Mouse (Mus musculus) small intestine, adult 2 months (tissue): ENCODE measurements at regions not wholly inside any gene's neighbourhood (a gene's known extent, or its start where the extent isn't known, plus 50 kb on each side); places are given as distances from the start of the nearest gene placed in this dataset.

Source experiments
- H3K27ac ChIP-seq: fragments of 200-500 bp; 2 replicates; pipeline ENCODE4 v1.5.1; 2012; ENCODE audit warnings: low read depth, low read length, control low read depth, inconsistent platforms; ENCODE audit not compliant: insufficient read depth
- H3K27me3 ChIP-seq: fragments of 200-500 bp; 2 replicates; pipeline ENCODE4 v1.6.1; 2012; ENCODE audit warnings: mild to moderate bottlenecking, moderate library complexity, low read length, inconsistent platforms; ENCODE audit not compliant: control insufficient read depth, insufficient read depth
- H3K36me3 ChIP-seq: fragments of 200-500 bp; 2 replicates; pipeline ENCODE4 v1.6.1; 2012; ENCODE audit warnings: mild to moderate bottlenecking, low read length, control low read depth, inconsistent platforms; ENCODE audit not compliant: control insufficient read depth, insufficient read depth
- H3K4me1 ChIP-seq: fragments of 200-500 bp; 2 replicates; pipeline ENCODE4 v1.6.1; 2012; ENCODE audit warnings: low read length, inconsistent platforms, mixed read lengths; ENCODE audit not compliant: control insufficient read depth, insufficient read depth, insufficient read length
- H3K4me3 ChIP-seq: fragments of 200-500 bp; 2 replicates; pipeline ENCODE4 v1.5.1; 2012; ENCODE audit warnings: low read depth, mild to moderate bottlenecking, control low read depth, inconsistent platforms, low read length, moderate library complexity
- CTCF ChIP-seq: fragments of 200-500 bp; IDR thresholded peaks from 2 replicates; pipeline ENCODE4 v1.5.1; 2012; ENCODE audit warnings: low read depth, mild to moderate bottlenecking, control low read depth, inconsistent platforms, low read length, moderate library complexity, mixed read lengths; ENCODE audit not compliant: insufficient replicate concordance, insufficient read length; ENCODE audit errors: extremely low read depth
- POLR2A ChIP-seq: fragments of 200-500 bp; IDR thresholded peaks from 2 replicates; pipeline ENCODE4 v1.6.1; 2012; ENCODE audit warnings: low read depth, mild to moderate bottlenecking, control low read depth, inconsistent platforms, low read length, moderate library complexity
- WGBS: fragments of 180-500 bp; shearing (Covaris S2); methylation state at CpG from one replicate; pipeline ENCODE4 v1.1.7; 2018; 5-methylcytosine and 5-hydroxymethylcytosine counted together

GRCm38 (mm10) chr14:105804761-105805160 lies 91.9 kb downstream of the Spry2 start:
- Histone ChIP-seq H3K27me3 (no peaks in the 10 kb centered on the region), H3K27ac (no peak overlapping the region), H3K36me3 (no peaks in the 10 kb centered on the region), H3K4me3 (no peak overlapping the region), H3K4me1 (no peaks in the 10 kb centered on the region; the same call in 1 of the 2 replicates)
- WGBS: 73% methylated on average over 5 of the region's 5 CpGs
- TF ChIP-seq POLR2A: no peak
- TF ChIP-seq CTCF: no peak

- Histone ChIP-seq H3K27ac (no peak overlapping the region), H3K27me3 (no peaks in the 10 kb centered on the region), H3K4me3 (peak overlapping the region; percentile 29), H3K36me3 (no peaks in the 10 kb centered on the region), H3K4me1 (no peaks in the 10 kb centered on the region; the same call in 1 of the 2 replicates)
- TF ChIP-seq POLR2A (no peak), CTCF (no peak)
- 25% methylated on average over 7 of the region's 7 CpGs for WGBS
Measured at GRCm38 (mm10) chr14:105803281-105803680, 93.3 kb downstream of the Spry2 start.

- Histone ChIP-seq H3K36me3 (no peaks in the 10 kb centered on the region), H3K27me3 (no peaks in the 10 kb centered on the region), H3K4me1 (no peaks in the 10 kb centered on the region; the same call in 1 of the 2 replicates), H3K4me3 (peak overlapping the region; percentile 29), H3K27ac (no peak overlapping the region)
- TF ChIP-seq POLR2A (no peak), CTCF (no peak)
- 10% methylated on average over 18 of the region's 18 CpGs for WGBS
Measured at GRCm38 (mm10) chr14:105802529-105803280, 93.9 kb downstream of the Spry2 start.

- no peak overlapping the region for H3K27ac ChIP-seq
- no peaks in the 10 kb centered on the region for H3K36me3 ChIP-seq
- no peaks in the 10 kb centered on the region for H3K27me3 ChIP-seq
- no peak overlapping the region for H3K4me3 ChIP-seq
- 87% methylated on average over 13 of the region's 13 CpGs for WGBS
- H3K4me1 ChIP-seq: no peaks in the 10 kb centered on the region; the same call in 1 of the 2 replicates
- no peak for TF ChIP-seq CTCF
- TF ChIP-seq POLR2A: no peak
Measured at GRCm38 (mm10) chr14:105800142-105800925, 96.3 kb downstream of the Spry2 start.

GRCm38 (mm10) chr14:105799401-105799861 lies 97.2 kb downstream of the Spry2 start:
- no peaks in the 10 kb centered on the region for H3K27me3 ChIP-seq
- no peaks in the 10 kb centered on the region for H3K36me3 ChIP-seq
- WGBS: 65% methylated on average over 3 of the region's 3 CpGs
- no peak overlapping the region for H3K4me3 ChIP-seq
- TF ChIP-seq POLR2A: no peak
- TF ChIP-seq CTCF: no peak
- H3K4me1 ChIP-seq: no peaks in the 10 kb centered on the region; the same call in 1 of the 2 replicates
- no peak overlapping the region for H3K27ac ChIP-seq

- TF ChIP-seq POLR2A (no peak), CTCF (no peak)
- no peaks in the 10 kb centered on the region for H3K36me3 ChIP-seq
- WGBS: 26% methylated on average over 4 of the region's 4 CpGs
- no peak overlapping the region for H3K27ac ChIP-seq
- H3K4me1 ChIP-seq: no peaks in the 10 kb centered on the region
- no peaks in the 10 kb centered on the region for H3K27me3 ChIP-seq
- H3K4me3 ChIP-seq: no peak overlapping the region
Measured at GRCm38 (mm10) chr14:105793010-105793702, 103.5 kb downstream of the Spry2 start.
